Mouse (Mus musculus): ENCODE results near the gene Yme1l1. TPM values are rescaled to one million over a fixed set of nuclear protein-coding genes. Genes with fewer than 3 reads are reported as not detected.

Gene Yme1l1
- polyA plus RNA-seq, 1 experiment from 2014 or later: 73.1 TPM

GRCm38 (mm10) chr2:23228463-23228862, 72.3 kb downstream of the Yme1l1 start:
- ATAC-seq (ENCODE audit: borderline replicate concordance, extremely low read depth, low FRiP score, low TSS enrichment): no peak
- Histone ChIP-seq H3K36me3 (no peaks in the 10 kb centered on the region), H3K4me3 (no peak overlapping the region), H3K9ac (no peak overlapping the region), H3K27ac (no peak overlapping the region), H3K4me2 (no peak overlapping the region), H3K27me3 (no peaks in the 10 kb centered on the region; the same call in 1 of the 2 replicates), H3K9me3 (no peaks in the 10 kb centered on the region), H3K4me1 (no peaks in the 10 kb centered on the region)
- WGBS: 64% methylated on average over 2 of the region's 2 CpGs

- peak; percentile 55; the same call in 1 of the 2 replicates for ATAC-seq (ENCODE audit: borderline replicate concordance, extremely low read depth, low FRiP score, low TSS enrichment)
- peaks cover 6% of the 10 kb centered on the region for H3K27me3 ChIP-seq
- no peaks in the 10 kb centered on the region for H3K9me3 ChIP-seq
- peak overlapping the region; percentile 79 for H3K4me2 ChIP-seq
- H3K27ac ChIP-seq: no peak overlapping the region
- under 1% methylated on average over 25 of the region's 50 CpGs for WGBS
- H3K36me3 ChIP-seq: no peaks in the 10 kb centered on the region
- H3K4me1 ChIP-seq: no peaks in the 10 kb centered on the region
- H3K4me3 ChIP-seq: peak overlapping the region; percentile 40
- peak overlapping the region; percentile 34; the same call in 1 of the 2 replicates for H3K9ac ChIP-seq
Measured at GRCm38 (mm10) chr2:23234065-23234773, 78.0 kb downstream of the Yme1l1 start.

Other genes with a start within 250 kb of the Yme1l1 start
- gene Abi1, start 116.1 kb upstream of the Yme1l1 start, polyA plus RNA-seq (2015; fragmentation: Nextera tagmentation; extraction: Ambion mirVana): 47.1 and 50.6 TPM in 2 replicates
- 30.2 and 30.7 TPM in 2 replicates for gene Acbd5, start 88.2 kb upstream of the Yme1l1 start, polyA plus RNA-seq (2015; fragmentation: Nextera tagmentation; extraction: Ambion mirVana)
- 13.1 and 15.2 TPM in 2 replicates for gene Mastl, start 345 bp upstream of the Yme1l1 start, polyA plus RNA-seq (2015; fragmentation: Nextera tagmentation; extraction: Ambion mirVana)
- gene 4931423N10Rik, start 51.1 kb downstream of the Yme1l1 start, polyA plus RNA-seq (2015; fragmentation: Nextera tagmentation; extraction: Ambion mirVana): not detected in 2 replicates
- gene Nxph2, start 164.9 kb downstream of the Yme1l1 start, polyA plus RNA-seq (2015; fragmentation: Nextera tagmentation; extraction: Ambion mirVana): not detected in 2 replicates

All from lung, embryonic 15.5 days (tissue).